Mouse (Mus musculus): ENCODE data around the gene Ildr2.

The Ildr2 gene

GRCm38 (mm10) chr1:166342060-166342459, 88.1 kb downstream of the Ildr2 start:
- DNase-seq (ENCODE audit: extremely low read depth, low read depth, low spot score): no peak

- DNase-seq (ENCODE audit: extremely low read depth, low read depth, low spot score): no peak
Measured at GRCm38 (mm10) chr1:166342539-166342938, 88.6 kb downstream of the Ildr2 start.

- no peak for DNase-seq (ENCODE audit: extremely low read depth, low read depth, low spot score)
Measured at GRCm38 (mm10) chr1:166343586-166343985, 89.6 kb downstream of the Ildr2 start.

- no peak for DNase-seq (ENCODE audit: extremely low read depth, low read depth, low spot score)
Measured at GRCm38 (mm10) chr1:166344300-166345077, 90.5 kb downstream of the Ildr2 start.

- no peak for DNase-seq (ENCODE audit: extremely low read depth, low read depth, low spot score)
Measured at GRCm38 (mm10) chr1:166345602-166346001, 91.7 kb downstream of the Ildr2 start.

GRCm38 (mm10) chr1:166346906-166347305, 93.0 kb downstream of the Ildr2 start:
- no peak for DNase-seq (ENCODE audit: extremely low read depth, low read depth, low spot score)

- no peak for DNase-seq (ENCODE audit: extremely low read depth, low read depth, low spot score)
Measured at GRCm38 (mm10) chr1:166349341-166349740, 95.4 kb downstream of the Ildr2 start.

- no peak for DNase-seq (ENCODE audit: extremely low read depth, low read depth, low spot score)
Measured at GRCm38 (mm10) chr1:166349751-166350150, 95.8 kb downstream of the Ildr2 start.

- no peak for DNase-seq (ENCODE audit: extremely low read depth, low read depth, low spot score)
Measured at GRCm38 (mm10) chr1:166360157-166360855, 106.4 kb downstream of the Ildr2 start.

- DNase-seq (ENCODE audit: extremely low read depth, low read depth, low spot score): no peak
Measured at GRCm38 (mm10) chr1:166360896-166361295, 107.0 kb downstream of the Ildr2 start.

GRCm38 (mm10) chr1:166361842-166362241, 107.9 kb downstream of the Ildr2 start:
- DNase-seq (ENCODE audit: extremely low read depth, low read depth, low spot score): no peak

- DNase-seq (ENCODE audit: extremely low read depth, low read depth, low spot score): no peak
Measured at GRCm38 (mm10) chr1:166362659-166363058, 108.7 kb downstream of the Ildr2 start.

GRCm38 (mm10) chr1:166363122-166363521, 109.2 kb downstream of the Ildr2 start:
- DNase-seq (ENCODE audit: extremely low read depth, low read depth, low spot score): no peak
